Mouse (Mus musculus) forelimb bud, embryonic 11.5 days (tissue): Measurements from ENCODE around the gene Ifna2.
A peak's percentile ranks its signal among the peaks of the same experiment; 100 is the strongest.

ENCODE experiments used
- DNase-seq: peaks from one replicate; pipeline ENCODE4 v3.0.0-alpha.2; 2012; ENCODE audit warnings: low read depth, low spot score

Gene Ifna2

DNA sequence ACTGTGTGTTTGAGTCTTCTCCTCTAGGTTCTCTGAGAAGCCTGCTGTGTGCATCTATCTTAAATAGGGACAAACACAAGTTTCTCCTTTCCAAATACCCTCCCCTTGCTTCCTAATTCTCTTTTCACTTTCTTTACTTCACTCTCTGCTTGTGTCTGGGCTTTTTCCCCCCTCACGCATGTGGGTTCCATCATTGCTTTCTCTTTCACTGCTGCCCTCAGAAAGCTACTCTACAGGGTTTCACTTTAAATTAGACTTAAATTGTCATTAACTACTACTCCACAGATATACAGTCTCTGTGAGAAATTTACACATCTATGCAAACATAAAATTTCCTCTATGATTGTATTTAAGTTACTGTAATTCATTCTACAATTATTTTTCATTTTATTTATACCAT lies at the start of gene Ifna2:
Gene Ifna2 (minus strand): TSS at position 101 of the 400 bp plus-strand sequence.
- no peak for DNase-seq

DNA sequence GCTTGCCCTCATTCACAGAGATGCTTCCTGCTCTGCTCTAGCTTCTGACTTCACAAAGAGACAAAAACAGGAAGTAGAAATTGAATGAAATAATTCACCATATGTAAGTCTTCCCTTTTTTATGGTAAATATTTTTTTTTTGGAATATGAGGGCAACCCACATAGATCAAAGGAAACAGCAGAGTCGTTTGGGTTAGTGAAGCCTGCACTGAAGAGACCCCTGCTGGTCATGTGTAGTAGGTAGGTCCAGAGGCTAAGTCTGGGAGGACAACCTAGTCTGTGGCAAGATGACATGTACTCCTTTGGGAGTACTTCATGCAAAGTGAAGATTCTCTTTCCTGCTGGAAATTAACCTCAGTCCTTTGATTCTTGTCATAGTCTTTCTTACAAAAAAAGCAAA lies 43.6 kb upstream of the Ifna2 start:
- no peak for DNase-seq

DNA sequence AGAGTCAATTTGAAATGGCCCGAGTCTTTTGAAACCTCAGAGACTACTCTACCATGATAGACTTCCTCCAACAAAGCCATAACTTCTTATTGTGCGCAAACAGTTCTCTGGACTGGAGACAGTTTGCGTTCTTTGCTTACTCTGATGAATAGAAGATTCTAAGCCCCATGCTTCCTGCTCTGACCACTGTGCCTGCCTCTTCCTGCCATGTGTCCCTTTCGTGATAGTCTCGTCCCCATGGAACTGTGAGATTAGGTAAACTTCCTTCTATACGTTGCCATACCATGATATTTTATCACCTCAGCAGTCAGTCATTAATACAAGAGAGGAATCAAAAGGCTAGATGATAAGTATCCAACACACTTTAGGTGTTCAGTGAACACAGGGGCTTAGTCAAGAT lies 43.0 kb upstream of the Ifna2 start:
- no peak for DNase-seq

DNA sequence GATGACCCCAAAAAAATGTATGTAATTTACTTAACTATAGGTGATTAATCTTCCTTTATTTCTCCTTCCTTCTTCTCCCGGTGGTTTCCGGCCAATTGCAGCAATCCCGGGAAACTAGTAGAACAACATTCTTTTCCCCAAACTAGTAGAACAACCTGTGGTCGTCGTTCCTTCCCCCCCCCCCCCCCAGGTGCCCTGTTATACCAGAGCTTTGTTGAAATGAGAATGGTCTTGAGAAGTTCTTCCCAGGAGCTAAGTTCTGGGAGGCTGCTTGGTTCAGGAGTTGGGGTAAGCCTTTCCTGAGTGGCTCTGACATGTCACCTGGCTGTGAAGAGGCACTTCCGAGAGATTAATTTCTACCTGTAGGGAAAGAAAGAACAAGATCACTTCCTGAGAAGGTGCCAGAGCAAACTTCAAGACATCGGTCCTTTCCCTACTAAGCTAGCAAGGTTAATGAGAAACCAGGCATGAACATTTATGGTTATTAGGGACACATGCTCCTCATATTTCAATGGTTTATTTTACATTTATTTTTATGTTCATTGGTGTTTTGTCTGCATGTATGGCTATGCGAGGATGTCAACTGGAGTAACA lies 39.9 kb upstream of the Ifna2 start:
- no peak for DNase-seq

DNA sequence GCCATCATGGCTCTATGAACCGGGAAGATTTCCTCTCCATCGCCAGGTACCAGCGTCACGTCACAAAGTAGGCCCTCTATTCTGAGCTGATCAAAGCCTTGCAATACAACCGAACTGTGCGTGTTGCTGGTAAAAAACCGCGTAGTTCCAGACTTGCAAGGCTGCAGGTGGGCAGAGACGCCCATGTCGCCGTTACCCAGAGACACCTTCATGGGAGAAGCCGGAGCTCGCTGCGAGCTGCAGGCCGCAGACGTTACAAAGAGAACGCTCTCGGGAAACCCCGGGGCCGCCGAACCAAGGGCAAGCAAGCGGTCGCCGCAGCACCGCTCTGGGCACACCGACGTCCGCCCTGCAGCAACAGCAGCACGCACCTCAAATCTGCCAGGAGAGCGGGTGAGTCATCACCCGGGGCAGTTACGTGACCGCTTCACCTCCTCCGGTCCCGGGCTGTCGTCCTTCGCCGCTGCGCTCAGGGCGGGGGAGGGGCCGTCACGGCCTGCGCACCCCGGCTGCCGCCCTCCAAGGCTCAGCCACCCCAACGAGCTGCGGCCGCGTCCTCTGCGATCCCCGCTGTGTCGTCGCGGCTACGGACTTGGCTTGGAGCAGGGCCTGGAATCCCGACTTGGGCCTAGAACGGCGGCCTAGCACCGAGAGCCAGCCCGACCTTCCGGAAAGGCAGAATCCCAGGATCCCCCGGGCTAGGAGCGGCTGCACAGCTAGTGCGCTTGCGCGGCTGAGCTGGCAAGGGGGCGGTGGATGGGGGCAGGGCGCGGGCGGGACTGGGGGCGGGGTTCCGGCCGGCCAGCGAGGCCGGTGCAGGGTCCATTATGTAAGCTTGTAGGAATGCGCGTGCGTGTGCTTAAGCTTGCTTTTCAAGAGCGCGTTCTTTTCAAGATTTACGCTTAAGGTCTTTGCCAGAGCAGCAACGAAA lies 38.3 kb upstream of the Ifna2 start, which contains the start of the genes Gm26566 and Klhl9:
Gene Gm26566 (plus strand): TSS at position 15 of the 931 bp plus-strand sequence.
Gene Klhl9 (minus strand): TSS at position 675 of the 931 bp plus-strand sequence.
- peak; percentile 94 for DNase-seq

DNA sequence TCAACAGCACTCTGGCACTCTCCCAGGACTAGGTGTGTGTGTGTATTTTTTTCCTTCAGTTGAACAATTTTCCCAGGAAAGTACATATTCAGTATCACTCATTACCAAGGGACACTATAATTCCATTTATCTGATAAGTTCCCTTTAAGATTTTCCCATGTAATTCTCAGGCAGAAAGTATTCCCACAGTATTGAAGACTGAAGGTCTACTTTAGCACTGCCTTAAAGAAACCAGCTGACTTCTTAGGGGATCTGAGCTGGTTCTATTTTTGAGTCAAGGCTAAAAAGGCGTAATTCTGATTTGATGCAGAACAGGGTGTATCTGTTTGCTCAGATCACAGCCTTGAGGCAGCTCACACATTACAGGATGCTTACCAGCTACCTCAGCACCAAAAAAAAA lies 35.0 kb upstream of the Ifna2 start:
- DNase-seq = no peak

DNA sequence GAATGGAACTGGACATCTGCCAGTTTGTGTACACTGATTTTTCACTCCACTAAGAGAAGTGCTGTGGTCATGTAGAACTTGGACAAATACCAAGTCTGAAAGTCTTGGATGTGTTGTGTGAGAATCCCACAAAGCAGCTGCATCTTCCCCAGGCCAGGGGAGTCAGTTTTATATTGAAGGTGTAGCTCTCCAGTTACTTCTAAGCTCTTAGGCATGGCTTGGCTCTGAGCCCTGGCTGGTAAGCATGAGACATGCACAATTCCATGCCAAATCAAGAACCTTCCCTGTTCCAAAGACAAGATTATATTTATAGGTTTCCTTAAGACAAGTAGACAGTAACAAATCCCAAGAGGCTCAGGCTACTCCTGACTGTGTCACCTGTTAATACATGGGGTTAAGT lies 31.3 kb upstream of the Ifna2 start:
- no peak for DNase-seq

DNA sequence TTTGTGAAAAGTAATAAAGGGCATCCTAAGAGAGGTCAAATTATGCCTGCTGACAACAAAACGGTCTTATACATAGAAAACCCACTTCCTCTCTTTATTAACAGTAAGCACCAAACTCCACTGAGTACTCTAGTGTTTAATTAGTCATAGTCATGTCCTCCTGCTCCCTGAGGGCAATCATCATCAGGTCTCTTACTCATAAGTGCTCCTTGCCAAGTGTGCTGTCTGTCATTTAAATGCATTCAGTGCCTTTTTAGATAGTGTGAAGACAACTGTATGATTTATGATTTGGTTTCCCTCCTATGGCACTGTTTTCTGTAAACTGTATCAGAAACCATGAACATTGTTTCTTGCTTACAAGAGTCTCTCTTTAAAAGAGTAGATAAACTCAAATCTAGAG lies 30.6 kb upstream of the Ifna2 start:
- no peak for DNase-seq

DNA sequence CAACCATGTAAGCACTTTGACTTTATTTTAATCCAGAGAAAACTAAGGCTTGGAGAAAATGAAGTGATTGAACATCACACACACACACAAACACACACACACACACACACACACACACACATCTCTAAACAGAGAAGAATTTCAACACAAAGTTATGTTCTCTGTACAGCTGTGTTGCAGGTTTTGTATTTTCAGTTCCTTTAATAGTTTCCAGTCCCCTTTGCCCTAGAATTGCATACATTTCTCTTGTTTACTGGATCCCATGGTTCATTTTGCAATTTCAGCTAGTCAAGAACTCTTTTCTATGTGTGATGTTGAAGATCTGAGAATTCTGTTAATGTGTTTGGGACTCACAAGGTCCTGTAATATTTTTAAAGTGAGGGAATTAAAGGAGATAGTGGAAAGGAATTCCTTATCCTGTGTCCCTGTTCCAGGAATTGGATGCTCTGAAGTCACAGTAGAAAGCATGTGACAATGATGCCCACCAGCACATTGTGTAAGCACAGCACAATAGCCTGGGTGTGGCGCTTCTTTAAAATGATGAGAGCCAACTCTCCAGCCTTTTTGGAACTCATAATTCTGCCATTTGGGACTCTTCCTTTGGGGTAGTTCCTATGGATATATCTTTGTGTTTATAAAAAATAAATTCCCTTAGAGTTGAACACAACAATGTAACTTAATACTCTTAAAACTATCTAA lies 23.6 kb upstream of the Ifna2 start:
- no peak for DNase-seq

DNA sequence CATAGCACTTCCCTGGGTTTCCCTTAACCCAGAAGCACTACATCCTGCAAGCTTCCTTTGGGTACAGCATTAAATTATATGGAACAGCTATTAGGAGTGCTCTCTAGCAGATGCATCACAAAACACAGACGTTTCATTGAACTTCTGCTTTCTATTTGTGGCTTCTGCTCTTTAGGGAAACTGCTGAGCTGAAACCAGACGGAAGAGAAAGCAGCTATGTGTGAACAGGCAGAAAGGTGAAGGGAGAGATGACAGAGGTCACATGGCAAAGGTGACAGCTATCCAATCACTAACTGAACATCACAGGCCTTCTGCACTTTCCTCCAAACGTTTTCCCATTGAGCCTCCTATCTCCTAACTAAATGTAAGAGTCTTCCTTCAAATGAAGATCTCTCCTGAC lies 22.2 kb upstream of the Ifna2 start:
- DNase-seq = no peak

DNA sequence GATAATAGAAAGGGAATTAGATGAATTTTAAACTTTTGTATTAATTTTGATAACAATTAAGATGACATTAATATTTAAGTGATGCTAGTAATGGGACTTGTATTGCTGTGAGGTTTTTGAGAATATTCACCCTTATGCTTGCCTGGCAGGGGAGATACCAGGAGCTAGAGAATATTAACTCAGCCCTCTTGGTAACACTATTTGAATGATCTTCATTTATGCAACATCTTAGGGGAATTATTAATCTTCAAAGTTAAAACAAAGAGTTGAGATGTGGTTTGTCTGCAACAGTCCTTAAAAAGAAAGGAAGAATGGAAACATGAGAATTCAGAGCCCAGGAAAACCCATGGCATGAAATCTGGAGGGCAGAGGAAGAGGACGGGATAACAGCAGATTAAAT lies 15.6 kb upstream of the Ifna2 start:
- no peak for DNase-seq

DNA sequence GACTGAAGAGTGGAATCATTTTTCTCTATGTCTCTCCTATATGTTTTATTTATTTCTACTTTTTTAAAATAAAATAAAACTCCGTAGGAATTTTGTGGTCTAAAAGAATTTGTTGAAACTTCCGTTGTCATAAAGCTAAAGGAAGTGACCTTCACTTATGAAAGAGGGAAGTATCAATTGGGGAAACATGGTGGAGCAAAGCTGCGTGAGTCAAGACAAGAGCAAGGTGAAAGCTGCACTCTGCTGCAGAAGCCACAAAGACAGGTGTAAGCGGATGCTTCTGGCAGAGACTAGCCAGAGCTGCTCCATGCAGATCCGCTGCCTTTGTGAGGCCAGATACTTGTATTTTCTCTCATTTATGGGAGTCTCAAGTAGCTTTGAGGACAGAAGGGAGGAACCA lies 15.1 kb upstream of the Ifna2 start:
- DNase-seq = no peak

DNA sequence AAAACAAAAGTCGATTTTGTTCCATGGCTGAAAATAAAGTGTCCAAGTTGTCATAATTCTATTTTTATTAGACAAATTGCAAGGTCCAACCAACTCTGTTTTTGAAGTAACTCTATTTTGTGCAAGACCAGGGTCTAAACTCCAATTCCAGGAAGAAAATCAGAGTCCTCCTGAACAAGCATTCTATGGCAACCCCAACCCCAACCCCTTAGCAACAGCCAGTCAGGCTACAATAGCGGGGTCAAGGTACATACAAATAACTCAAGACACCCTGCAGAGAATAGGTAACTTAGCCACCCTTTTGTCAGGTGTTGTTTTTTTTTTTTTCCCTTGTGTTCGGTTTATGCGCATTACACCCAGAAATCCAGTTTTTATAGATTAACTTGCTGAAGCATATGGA lies 14.0 kb upstream of the Ifna2 start:
- DNase-seq = no peak

DNA sequence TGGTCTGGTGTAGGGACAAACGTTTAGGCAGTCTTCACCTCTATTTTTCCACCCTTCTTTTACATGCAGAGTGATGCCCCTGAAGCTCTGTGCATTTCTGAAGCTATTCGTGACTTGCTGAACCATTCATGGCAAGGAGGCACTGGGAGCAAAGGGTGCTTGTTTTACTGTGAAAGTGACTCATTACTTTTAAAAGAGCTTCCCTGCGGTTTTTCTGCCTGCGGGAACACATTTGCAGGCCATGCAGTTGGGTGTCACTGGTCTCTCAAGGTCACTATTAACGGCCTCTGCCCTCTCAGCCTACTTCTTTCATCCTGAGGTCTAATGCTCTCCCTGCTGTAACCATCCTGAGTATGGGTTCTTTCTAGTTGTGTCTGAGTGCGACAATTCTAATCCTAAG lies 13.4 kb upstream of the Ifna2 start:
- no peak for DNase-seq

DNA sequence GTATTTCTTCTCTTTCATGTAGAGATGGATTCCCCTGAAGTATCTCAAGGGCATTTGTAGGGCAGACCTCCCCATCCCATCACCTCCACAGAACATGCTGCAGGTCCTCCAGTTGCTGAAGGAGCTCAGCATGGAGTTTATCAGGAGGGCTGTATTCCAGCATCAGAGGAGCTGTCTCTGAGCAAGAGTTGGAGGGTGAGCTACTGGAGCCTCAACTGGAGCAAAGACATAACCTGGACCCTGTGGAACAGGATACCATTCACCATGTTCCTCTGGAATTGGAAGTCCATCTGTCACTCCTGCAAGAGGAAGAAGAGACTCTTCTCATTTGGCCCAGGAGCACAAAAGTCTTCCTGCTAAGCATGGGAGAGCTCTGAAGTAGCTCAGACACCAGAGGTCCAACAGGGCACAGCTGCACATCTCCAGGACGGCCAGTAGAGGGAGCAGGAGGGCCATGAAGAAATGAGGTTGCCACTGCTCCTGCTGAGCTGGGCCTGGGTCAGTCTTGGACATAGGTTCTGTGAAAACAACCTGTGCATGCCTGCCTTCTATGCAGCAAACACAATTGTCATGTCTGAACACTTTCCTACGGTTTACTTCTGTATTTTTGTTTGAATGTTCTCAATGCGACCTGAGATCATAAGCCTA lies 12.6 kb upstream of the Ifna2 start:
- DNase-seq = peak; percentile 80

DNA sequence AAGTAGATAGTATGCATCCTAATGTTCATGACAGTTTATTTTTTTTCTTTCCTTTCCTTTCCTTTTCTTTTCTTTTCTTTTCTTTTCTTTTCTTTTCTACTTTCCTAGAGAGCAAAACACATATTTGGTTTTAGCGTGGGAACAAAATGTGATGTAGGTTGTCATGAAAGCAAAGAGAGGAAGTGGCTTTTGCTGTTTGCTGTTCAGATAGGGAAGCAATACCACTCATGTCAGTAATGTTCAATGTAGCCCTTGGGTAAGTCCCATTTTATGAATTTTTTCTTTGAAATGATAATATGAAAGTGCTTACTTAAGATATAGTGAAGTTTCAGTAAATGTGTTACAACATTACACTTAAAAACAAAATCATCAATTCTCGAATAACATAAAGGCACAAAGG lies 9.7 kb upstream of the Ifna2 start:
- DNase-seq = no peak

DNA sequence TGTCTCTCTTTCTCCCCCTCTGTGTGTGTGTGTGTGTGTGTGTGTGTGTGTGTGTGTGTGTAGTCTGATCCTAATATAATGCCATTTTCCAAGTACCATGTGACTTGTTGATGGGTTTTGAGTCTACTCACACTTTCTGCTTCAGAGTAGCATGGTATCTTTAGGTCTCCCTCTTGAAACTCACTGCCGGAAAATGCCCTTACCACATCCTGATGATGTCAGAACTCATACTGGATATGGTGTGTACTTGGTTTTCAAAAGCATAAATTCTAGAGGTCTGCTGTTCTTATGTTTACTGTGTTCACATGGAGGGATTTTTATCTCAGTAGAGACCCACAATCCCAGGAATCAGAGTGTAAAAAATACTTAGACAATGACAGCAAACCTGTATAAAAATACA lies 8.8 kb upstream of the Ifna2 start:
- DNase-seq = no peak

DNA sequence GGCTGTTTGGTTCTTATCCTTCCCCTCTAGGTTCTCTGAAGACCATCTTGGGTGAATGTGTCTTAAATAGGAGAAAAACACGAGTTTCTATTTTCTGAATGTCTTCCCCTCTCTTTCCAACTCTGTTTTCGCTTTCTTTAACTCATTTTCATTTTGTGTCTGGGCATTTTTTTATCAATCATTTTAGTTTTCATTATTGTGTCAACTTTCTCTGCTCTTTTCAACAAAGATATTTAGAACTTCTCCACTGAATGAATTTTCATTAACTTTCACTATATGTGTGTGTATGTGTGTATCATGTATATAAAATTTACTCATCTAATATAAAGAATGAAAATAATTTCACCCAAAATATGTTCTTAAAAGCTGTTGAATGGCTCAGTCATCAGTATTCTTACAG lies 7.5 kb upstream of the Ifna2 start, which contains the start of gene Ifnab:
Gene Ifnab (minus strand): TSS at position 101 of the 400 bp plus-strand sequence.
- no peak for DNase-seq

DNA sequence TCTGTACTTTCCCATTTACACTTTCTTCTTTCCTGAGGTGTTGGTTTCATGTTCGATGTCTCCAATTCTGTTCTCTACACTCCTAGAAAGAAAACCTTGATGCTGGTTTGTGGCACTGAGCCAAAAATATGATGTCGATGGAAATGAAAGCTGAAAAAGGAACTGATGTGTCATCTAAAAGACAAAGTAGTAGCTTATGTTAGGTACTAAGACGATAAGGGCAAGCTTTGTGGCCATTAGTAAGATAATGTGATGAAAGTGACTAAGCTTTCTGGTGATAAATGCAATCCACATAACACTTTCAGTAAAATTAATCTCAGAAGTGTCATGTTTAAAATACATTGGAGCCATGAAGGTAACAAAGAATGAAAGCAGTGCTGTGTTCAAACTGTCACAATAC lies 2.4 kb downstream of the Ifna2 start:
- no peak for DNase-seq

DNA sequence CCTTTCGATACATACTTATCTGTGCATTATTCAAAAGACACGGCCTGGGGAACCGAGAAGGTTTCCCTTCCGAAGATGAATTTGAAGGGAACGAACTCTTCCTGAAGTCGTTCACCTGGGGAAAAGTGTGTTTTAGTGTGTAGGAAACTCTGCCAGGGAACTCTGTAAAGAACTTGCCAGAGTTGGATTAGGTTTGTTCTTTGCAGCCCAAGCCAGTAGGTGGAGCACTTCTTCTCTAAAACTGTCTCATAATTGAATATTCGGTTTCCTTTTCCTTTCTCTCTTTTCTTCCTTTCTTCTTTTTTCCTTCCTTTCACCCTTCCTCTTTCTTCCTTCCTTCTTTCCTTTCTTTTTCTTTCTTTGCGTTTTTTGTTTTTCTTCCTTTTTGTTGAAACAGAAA lies 3.4 kb downstream of the Ifna2 start:
- no peak for DNase-seq

DNA sequence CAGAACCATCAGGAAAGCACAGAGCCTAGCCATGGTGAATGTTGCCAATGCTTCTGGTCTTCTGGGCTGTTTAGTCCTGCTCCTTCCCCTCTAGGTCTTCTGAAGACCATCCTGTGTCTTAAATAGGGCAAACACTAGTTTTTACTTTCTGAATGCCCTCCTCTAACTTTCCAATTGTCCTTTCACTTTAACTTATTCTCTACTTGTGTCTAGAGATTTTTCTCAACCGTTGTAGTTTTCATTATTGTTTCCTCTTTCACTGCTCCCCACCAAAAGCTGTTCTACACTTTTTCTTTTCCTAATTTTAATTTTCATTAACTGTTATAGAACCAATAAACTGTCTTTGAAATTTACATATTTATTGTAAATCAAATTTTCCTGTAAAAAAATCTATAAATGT lies 6.9 kb downstream of the Ifna2 start, which contains the start of gene Ifna16:
Gene Ifna16 (minus strand): TSS at position 101 of the 400 bp plus-strand sequence.
- no peak for DNase-seq

DNA sequence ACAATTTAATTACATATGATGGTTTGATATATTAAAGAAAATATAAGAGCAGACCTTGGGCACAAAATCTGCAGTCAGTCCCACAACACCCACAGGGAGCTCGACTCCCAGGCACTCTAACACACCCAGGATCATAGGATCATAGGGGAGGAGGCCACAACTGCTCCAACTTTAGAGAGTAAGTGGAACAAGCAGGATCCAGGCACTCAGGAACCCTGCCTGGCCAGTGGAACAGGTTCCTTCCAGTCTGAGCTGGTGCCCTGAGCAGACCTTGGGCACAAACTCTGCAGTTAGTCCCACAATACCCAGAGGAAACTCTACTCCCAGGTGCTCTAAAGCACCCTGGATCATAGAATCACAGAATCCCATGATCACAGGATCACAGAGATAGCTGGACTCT lies 28.3 kb downstream of the Ifna2 start:
- no peak for DNase-seq
